Mouse (Mus musculus): ENCODE measurements around the gene Fbxl2. TPM values are rescaled to one million over a fixed set of nuclear protein-coding genes. Genes with fewer than 3 reads are reported as not detected.
"Not testable (repeated sequence)": the region's sequence is repeated elsewhere in the genome, so short reads cannot be mapped to it uniquely, and the experiment has no call there.

Fbxl2 gene
- 1 to 10 TPM; 1.2 to 2.5 (median 1.5) TPM for total RNA-seq (2022)

DNA sequence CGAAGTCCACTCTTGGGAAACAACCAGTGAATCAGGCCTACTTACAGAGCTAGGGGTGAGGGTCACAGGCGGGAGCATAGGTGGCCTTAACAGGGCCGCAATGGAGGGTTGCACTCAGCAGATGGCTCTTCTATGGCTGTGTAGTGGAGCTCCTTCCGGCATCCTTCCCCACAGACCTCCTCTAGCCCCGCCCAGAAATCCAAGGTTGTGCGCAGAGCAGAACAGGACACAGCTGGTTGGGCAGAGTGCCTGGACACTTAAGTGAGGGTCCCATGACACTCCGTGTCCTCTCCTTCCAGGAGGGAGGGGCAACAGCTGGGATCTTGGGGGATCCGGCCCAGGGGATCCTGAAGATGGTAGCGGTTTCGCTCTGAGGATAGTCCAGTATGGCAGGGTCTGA, at the start of gene Fbxl2:
TSS of gene Fbxl2 (minus strand) at position 164 of the 400 bp plus-strand sequence.
- no peak for DNase-seq (ENCODE audit: low spot score)

DNA sequence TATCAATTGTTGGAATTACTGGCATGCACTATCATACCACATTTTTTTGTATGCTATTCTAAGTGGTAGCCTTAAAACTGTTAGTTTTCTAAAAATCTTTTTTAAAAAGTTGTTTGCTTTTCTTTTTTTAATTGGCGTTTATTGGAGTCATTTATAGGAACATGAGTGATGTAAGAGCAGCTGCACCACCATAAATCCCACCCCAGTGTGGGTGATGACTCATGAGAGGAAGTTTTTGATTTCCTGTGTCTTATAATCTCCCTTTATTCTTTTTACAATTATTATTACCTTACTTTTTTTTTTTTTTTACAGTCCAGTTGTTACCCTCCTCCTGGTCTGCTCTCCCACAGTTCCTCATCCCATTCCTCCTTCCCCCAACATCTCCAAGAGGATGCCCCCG, 48.9 kb upstream of the Fbxl2 start:
- no peak for DNase-seq (ENCODE audit: low spot score)

DNA sequence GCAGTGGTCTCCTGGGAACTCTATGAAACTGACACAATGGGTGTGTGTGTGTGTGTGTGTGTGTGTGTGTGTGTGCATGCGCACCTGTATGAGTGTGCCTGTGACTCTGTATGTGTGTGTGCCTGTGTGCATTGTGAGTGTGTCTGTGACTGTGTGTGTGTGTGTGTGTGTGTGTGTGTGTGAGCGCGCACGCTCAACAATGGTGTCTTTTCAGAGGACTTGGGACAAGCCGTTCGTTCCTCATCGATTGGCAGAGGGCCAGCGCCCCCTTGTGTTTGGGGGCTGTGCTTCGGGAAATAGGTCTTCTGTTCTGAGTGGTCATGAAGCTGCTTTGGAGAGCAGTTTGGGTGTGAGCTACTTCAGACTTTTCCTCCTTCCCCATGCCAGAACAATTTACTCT, 46.2 kb upstream of the Fbxl2 start:
- DNase-seq (ENCODE audit: low spot score), result not testable (repeated sequence)

DNA sequence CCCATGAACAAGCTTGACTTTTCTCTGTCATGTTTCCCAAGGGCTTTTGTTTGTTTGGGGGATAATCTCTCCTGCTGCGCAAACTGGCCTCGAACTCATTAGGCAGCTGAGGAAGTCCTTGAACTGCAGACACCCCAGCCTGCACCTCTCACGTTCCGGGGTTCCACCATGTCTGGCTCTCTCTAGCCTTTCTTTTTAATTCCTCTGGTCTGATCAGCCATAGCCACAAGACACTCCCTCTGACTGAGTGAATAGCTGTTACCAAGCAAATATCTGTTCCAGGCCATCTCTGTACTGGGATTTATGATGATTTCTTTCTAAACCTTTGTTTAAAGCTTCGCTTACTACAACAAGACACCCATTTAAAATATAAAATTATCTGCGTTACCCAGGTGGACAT, 42.9 kb upstream of the Fbxl2 start:
- not testable (repeated sequence) for DNase-seq (ENCODE audit: low spot score)

DNA sequence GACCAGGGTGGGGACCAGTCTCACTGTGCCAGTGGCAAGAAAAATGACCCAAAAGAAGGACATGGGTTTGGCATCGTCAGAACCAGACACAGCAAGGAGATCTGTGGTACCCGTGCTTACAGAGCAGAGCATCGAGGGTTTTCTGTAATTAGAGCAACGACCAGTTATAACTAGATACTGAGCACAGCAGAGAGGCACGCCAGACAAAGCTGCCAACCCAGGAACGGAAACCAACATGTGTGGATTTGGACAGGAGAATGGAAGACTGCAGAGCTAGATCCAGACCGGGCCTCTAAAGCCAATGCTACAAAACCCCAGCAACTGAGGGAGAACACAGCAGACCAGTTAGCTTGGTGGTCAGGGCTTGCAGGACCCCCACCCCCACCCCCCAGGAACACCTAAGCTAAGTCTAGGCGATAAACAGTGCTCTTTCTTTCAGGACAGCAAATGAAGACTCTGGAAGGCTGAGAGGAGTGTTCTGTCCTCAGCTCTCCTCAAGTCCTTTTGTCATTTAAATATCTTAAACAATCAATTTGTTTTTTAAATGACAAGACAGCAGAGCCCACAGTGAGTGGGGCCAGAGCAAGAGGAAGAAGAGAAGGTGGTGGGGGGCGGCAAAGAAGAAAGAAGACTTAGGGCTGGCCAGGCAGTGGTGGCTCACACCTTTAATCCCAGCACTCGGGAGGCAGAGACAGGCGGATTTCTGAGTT, 41.3 kb upstream of the Fbxl2 start:
- DNase-seq (ENCODE audit: low spot score), result no peak

DNA sequence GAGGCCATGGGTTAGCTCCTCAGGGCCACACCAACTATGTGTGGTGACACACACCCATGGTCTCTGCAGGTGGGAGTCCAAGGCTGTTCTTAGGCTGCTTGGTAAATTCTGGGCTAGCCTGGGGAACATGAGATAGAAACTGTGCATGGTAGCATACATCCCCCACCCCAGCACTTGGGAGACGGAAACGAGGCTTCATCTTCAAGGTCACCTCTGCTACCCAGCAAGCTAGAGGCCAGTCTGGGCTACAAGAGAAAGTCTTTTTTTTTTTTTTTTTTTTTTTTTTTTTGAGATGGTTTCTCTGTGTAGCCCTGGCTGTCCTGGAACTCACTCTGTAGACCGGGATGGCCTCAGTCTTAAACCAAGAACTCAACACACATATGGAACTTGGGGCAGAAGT, 40.4 kb upstream of the Fbxl2 start:
- no peak for DNase-seq (ENCODE audit: low spot score)

DNA sequence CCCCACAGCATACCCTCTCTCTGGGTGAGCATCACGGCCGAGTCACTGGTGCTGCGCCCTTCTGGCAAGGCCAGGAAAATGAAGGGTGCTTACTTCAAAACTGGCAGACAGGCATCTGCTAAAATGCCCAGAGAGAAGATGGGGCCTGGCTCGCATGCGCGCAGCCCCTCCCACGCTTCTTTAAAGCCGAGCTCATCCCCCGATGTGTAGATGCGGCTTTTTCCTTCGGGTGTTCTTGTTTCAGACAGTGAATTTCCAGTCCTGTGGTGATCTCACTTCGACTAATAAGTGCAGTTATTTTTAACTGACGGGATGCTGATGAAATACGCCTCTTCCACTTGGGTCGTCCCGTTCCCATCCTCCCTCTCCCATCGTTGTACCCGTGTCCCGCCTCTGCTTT, 27.7 kb upstream of the Fbxl2 start:
- DNase-seq (ENCODE audit: low spot score), result no peak

DNA sequence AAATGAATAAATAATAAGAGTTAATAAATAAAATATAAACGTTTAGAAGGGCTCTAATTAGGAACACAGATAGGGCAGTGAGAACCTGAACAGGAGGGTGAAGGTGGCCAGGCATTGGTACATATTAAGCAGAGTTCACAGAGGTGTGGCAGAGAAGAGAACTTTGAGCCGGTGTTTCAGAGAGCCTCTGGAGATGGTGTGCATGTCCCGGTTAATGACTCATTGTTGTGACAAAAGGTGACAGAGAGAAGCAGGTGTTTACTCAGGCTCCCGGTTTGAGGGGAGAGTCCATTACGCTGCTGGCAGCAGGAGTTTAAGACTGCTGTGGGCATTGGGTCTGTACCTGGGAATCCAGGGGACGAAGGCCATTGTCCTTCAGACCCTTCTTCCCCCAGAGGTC, 23.4 kb upstream of the Fbxl2 start:
- no peak for DNase-seq (ENCODE audit: low spot score)

DNA sequence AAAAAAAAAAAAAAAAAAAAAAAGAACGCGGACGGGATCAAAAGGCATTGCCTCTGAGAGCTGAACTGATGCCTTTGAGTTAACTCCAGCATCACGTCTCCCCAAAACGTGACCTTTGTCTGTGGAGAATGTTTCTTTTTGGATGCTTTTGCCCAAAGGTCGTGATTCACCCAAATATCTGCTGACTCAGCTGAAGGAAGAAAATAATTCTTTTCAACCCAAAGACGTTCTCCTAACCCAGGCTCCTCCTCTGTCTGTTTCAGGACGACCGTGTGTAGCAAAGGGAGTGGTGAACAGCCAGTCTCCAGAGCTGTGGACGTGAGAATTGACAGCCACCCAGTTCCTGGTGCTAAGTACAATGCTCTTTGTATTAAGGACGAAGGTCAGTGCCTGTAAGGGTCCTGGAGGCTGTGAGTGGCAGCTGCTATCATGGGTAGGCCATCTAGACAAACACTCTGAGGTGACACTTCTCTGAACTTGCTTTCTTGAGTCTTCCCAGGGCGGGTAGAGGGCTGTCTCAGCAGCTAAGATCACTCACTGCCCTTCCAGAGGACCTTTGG, 22.6 kb upstream of the Fbxl2 start:
- DNase-seq (ENCODE audit: low spot score), result no peak

DNA sequence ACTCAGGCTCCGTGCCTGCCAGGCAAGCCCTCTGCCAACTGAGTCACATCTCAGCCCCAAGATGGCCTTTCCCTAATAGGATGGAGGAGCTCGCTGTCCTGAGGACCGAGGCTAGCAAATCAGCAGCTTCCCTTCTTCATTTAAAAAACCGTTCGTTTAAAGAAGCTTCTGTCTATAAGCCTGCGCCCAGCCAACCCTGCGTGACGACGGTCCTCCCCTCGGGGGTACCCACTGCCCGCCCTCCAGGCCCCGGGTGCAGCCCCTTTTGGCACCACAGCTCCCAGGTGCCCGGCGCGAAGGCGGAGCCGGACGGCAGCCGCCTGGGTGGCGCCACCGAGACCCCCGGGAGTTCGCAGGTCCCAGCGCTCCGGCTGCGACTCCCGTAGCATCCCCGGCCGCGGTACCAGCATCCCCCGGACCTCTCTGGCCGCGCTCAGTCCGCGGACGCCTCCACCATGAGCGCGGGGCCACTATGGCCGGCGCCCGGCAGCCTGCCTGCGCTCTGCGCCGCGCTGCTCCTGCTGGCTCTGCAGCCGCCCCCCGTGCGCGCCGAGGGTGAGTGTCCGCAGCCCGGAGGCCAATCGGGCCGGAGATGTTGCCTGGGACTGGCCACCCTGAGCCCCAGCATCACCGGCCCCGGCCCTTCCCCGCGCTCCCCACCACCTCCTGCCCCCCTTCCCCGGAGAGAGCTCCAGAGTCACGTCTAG, 11.3 kb upstream of the Fbxl2 start, which contains the start of gene Susd5:
TSS of gene Susd5 (plus strand) at position 51 of the 707 bp plus-strand sequence.
- no peak for DNase-seq (ENCODE audit: low spot score)

DNA sequence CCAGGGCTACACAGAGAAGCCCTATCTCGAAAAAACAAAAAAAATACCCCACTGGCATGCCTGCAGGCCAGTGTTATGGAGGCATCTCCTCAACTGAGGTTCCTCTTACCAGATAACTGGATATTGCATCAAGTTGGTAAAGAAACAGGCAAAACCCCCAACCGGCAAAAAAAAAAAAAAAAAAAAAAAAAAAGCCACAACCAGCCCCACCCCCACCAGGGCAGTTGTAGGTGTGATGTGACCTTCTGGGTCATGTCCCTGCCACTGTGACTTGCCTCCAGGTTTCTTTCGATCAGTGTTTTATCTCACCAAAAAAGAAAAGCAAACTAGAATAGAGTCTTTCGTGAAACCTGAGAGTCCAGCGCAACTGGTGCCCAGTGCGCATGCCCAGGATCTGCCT, 6.9 kb upstream of the Fbxl2 start:
- no peak for DNase-seq (ENCODE audit: low spot score)

DNA sequence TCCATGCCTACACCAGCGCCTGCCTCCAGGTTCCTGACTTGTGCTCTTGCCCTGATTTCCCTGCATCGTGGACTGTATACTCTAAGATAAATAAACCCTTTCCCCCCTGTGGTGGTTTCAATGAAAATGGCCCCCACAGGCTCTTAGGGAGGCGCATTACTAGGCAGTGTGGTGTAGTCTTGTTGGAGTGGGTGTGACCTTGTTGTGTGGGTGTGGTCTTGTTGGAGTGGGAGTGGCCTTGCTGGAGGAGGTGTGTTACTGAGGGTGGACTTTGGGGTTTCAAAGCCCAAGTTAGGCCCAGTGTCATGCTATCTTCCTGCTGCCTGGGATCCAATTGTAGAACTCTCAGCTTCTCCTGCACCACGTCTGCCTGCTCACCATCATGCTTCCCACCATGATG, 6.0 kb upstream of the Fbxl2 start:
- DNase-seq (ENCODE audit: low spot score), result no peak

DNA sequence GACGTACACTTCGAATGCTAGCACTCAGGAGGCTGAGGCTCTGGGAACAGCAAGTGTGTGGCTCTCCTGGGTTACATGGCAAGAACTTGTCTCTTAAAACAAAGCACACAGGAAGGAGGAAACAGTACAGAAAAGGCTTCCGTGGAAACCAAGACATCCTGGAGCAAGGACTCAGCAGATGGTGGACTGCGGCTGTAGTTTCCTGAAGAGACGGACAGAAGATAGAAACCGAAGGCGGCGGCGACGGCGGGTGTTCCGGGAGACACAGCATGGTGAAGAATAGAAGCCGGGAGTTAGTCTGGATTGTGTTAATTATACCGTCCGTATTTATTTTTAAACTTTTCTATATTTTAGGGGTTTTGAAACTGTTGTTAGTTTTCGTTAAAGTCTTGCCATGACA, 4.8 kb upstream of the Fbxl2 start:
- no peak for DNase-seq (ENCODE audit: low spot score)

DNA sequence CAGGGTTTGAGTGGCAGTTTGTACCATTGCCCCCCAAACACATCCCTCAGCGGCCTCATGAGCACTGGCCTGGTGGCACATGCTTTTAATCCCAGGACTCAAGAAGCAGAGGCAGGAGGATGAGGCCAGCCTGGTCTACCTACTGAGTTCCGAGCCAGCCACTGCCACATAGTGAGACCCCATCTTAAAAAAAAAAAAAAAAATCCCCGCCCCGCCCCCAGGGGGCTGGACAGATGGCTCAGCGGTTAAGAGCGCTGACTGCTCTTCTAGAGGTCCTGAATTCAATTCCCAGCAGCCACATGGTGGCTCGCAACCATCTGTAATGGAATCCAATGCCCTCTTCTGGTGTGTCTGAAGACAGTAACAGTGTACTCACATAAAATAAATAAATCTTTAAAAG, 4.1 kb upstream of the Fbxl2 start:
- DNase-seq (ENCODE audit: low spot score), result no peak

DNA sequence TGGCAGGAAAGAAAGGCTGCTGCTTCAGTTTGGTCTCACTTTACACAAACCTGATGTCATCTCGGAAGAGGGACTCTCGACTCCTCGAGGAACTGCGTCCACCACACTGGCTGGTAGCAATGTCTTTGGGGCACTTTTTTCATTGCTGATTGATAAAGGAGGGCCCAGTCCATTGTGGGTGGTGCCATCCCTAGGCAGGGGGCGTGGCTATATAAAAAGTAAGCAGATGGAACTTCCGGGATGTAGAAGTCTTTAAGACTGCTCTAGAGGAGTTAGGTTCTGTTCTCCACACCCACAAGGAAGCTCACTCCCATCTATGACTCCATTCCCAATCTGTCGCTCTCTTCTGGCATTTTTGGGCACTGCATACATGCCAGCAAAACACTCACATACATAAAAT, 685 bp upstream of the Fbxl2 start:
- DNase-seq (ENCODE audit: low spot score), result no peak

DNA sequence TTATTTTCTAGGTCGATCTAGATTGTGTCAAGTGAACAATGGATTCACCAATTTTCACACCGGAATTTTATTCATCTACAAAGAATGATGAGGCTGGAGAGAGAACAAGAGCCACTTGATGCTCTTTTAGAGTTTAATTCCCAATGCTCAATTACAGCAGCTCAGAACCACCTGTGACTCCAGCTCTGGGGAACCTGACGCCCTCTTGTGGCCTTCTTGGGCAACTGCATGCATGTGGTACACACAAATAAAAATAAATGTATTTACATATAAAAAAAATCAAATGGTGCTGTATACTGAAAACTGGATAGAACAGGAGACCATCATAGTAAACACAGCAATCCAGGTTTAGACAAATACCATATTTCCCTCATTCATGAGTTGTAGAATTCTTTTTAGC, 1.5 kb downstream of the Fbxl2 start:
- no peak for DNase-seq (ENCODE audit: low spot score)

DNA sequence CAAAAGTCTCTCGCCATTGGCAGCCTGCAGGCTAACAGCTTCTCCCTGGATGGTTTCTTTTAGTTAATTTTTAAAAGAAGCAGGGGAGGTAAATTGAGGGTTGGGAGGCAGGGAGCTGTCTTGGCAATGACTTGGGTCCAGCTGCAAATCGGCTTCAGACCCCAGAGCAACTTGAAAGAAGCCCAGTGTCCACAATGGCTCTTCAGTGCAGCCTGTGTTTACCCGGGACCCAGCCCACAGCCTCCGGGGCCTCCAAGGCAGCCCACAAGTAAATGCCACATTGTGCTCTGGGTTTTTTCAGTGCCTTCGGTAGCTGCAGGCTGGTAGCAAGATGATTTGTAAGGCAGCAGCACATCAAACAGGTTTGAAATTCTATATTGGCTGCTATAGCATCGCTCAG, 3.5 kb downstream of the Fbxl2 start:
- no peak for DNase-seq (ENCODE audit: low spot score)

DNA sequence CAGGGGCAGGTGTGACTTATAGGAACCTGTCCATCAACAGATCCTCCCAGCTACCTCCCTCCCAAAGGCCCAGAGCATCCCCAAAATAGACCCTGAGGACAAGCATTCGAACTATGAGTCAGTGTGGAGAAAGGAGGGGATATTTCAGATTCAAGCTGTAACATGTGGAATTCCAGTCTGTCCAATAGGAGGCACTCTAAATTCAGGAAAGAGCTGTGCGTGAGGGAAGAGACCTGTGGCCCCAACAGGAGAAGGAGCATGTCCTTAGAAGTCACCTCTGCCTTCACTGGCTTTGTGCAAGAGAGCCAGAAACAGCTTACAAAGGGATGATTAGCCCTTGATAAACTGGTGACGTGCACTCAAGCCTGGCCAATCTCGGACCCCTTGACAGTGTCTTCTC, 5.0 kb downstream of the Fbxl2 start:
- DNase-seq (ENCODE audit: low spot score), result no peak

DNA sequence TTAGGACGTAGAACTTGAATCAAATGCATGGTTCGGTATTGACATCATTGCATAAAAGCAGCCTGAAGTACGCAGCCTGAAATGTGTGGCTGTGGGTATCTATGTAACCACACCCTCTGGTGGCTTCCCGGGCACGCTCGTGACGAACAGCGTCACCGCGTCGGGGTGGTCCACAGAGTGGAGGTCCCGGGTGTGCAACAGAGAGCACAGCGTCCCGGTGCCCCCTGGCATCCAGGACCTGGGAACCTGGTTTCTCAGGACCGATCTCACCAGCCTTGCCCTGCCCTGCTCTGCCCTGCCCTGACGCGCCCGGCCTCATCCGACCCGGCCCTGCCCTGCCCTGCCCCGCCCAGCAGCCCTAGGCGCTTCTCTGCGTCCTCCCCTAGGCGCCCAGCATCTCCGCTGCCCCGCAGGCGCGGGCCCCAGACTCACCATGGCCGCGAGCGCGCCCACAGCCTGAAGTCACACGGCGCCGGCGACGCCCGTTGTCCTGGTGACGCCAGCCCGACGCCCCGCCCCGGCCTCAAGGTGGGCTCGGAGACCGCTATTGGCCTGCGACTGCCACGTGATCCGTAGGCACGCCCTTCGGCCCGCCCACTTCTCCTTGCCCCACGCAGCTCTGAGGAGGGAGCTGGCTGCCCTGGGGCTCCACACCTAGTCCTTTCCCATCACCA, 19.6 kb downstream of the Fbxl2 start:
- peak; percentile 6 for DNase-seq (ENCODE audit: low spot score)

DNA sequence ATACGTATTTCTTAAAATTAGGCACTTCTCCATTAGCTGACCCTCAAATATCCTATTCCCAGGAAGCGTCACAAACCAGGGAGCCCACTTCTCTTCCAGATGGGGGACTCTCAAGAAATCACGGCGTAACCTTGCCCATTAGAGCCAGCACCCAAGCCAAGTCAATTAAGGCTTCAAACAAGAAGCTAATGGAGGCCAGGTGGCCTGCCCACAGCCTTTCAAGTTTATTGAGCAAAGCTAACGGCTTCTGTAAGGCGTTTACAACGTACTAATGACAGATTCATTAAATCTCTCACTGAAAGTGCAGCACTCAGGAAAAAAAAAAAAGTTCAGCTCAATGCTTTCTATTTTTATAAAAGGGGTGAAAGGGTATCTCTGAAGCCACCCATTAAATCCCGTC, 20.1 kb downstream of the Fbxl2 start:
- no peak for DNase-seq (ENCODE audit: low spot score)

DNA sequence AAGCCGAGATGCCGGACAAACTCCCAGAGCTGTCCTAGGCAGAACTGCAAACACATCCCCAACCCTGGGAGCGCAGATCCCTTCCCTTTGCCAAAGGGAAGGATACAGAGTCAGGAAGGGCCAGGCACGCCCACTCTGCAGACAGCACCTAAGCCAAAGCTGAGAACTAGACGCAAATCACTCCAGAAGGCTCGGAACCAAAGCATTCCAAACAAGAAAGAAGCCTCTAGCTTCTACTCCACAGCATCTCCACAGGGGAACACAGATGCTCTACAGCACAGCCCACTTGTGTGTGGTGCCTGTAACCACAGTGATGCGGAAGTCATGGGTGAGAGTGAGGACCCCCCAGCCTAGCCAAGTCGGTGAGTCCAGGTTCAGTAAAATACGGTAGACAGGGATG, 20.8 kb downstream of the Fbxl2 start:
- DNase-seq (ENCODE audit: low spot score), result no peak

DNA sequence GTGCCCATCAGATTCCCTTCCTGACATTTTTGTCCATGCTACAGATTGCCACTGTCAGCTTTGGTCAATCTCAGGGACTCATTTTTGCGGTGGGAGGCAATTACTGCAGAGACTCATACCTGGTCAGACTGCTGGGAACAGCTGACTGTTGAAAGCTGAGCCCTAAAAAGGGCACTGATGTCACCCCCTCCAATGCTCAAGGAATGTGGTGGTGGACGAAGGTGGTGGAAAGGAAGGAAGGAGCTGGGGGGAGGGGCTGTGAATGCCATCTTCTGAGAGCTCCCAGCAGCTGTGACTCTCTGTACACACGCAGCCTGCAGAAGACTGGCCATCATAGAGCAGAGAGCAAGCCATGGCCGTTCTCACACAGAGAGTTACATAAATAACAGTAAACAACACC, 23.9 kb downstream of the Fbxl2 start:
- no peak for DNase-seq (ENCODE audit: low spot score)

Data from heart, adult 8-10 months (tissue).